Mouse (Mus musculus): Measurements from ENCODE around the gene Olfr692. TPM values are rescaled to one million over a fixed set of nuclear protein-coding genes. Genes with fewer than 3 reads are reported as not detected.
A peak's percentile ranks its signal among the peaks of the same experiment; 100 is the strongest.
"Not testable (repeated sequence)": the region's sequence is repeated elsewhere in the genome, so short reads cannot be mapped to it uniquely, and the experiment has no call there.

The Olfr692 gene
- polyA plus RNA-seq, 1 experiment = not detected

GRCm38 (mm10) chr7:105399058-105399934, 31.3 kb downstream of the Olfr692 start:
- H3K4me3 ChIP-seq (replicated peaks; ENCODE audit: extremely low read depth, low read depth, low read length) = peak overlapping the region; percentile 89
- 1% methylated on average over 25 of the region's 25 CpGs for WGBS
- H3K4me1 ChIP-seq (ENCODE audit: control insufficient read depth, insufficient read depth, low read length) = peaks cover 10% of the 10 kb centered on the region
- no peak for DNase-seq
- TF ChIP-seq CTCF (IDR thresholded peaks at IDR 0.05; ENCODE audit: insufficient read depth, low read length) = no peak
- no peak for TF ChIP-seq POLR2A (IDR thresholded peaks at IDR 0.05; ENCODE audit: borderline replicate concordance, extremely low read depth, low read depth, low read length)

GRCm38 (mm10) chr7:105399935-105400624, 32.0 kb downstream of the Olfr692 start, which contains the start of gene Fam160a2:
TSS of gene Fam160a2 (minus strand) at chr7:105400054.
- DNase-seq = peak; percentile 99
- under 1% methylated on average over 55 of the region's 55 CpGs for WGBS
- peak within 1 kb of the TSS; percentile 89 for H3K4me3 ChIP-seq (replicated peaks; ENCODE audit: extremely low read depth, low read depth, low read length)
- peaks cover 10% of the 10 kb centered on the region for H3K4me1 ChIP-seq (ENCODE audit: control insufficient read depth, insufficient read depth, low read length)
- TF ChIP-seq CTCF (IDR thresholded peaks at IDR 0.05; ENCODE audit: insufficient read depth, low read length) (no peak), POLR2A (IDR thresholded peaks at IDR 0.05; ENCODE audit: borderline replicate concordance, extremely low read depth, low read depth, low read length) (peak; percentile 84; the same call in 1 of the 2 replicates)

GRCm38 (mm10) chr7:105404268-105404667, 36.2 kb downstream of the Olfr692 start, which contains the start of gene Cnga4:
TSS of gene Cnga4 (plus strand) at chr7:105404568.
- 66% methylated on average over 5 of the region's 5 CpGs for WGBS
- TF ChIP-seq POLR2A (IDR thresholded peaks at IDR 0.05; ENCODE audit: borderline replicate concordance, extremely low read depth, low read depth, low read length) (no peak), CTCF (IDR thresholded peaks at IDR 0.05; ENCODE audit: insufficient read depth, low read length) (no peak)
- H3K4me1 ChIP-seq (ENCODE audit: control insufficient read depth, insufficient read depth, low read length) = peaks cover 2% of the 10 kb centered on the region; the same call in 1 of the 2 replicates
- H3K4me3 ChIP-seq (replicated peaks; ENCODE audit: extremely low read depth, low read depth, low read length) = no peak within 1 kb of the TSS
- no peak for DNase-seq

- 67% methylated on average over 1 of the region's 1 CpGs for WGBS
- TF ChIP-seq POLR2A (IDR thresholded peaks at IDR 0.05; ENCODE audit: borderline replicate concordance, extremely low read depth, low read depth, low read length) = no peak
- no peak for TF ChIP-seq CTCF (IDR thresholded peaks at IDR 0.05; ENCODE audit: insufficient read depth, low read length)
- no peak overlapping the region for H3K4me3 ChIP-seq (replicated peaks; ENCODE audit: extremely low read depth, low read depth, low read length)
- DNase-seq = no peak
- H3K4me1 ChIP-seq (ENCODE audit: control insufficient read depth, insufficient read depth, low read length) = no peaks in the 10 kb centered on the region
These were observed 38.3 kb downstream of the Olfr692 start for GRCm38 (mm10) chr7:105406322-105406721.

- TF ChIP-seq CTCF (IDR thresholded peaks at IDR 0.05; ENCODE audit: insufficient read depth, low read length) = peak; percentile 82
- WGBS = 50% methylated on average over 8 of the region's 8 CpGs
- H3K4me3 ChIP-seq (replicated peaks; ENCODE audit: extremely low read depth, low read depth, low read length); H3K4me1 ChIP-seq (ENCODE audit: control insufficient read depth, insufficient read depth, low read length): not testable (repeated sequence)
- peak; percentile 77 for DNase-seq
These were observed 44.0 kb downstream of the Olfr692 start for GRCm38 (mm10) chr7:105411874-105412632.

GRCm38 (mm10) chr7:105414385-105414784, 46.4 kb downstream of the Olfr692 start:
- no peak overlapping the region for H3K4me3 ChIP-seq (replicated peaks; ENCODE audit: extremely low read depth, low read depth, low read length)
- DNase-seq = no peak
- no peak for TF ChIP-seq POLR2A (IDR thresholded peaks at IDR 0.05; ENCODE audit: borderline replicate concordance, extremely low read depth, low read depth, low read length)
- no peak for TF ChIP-seq CTCF (IDR thresholded peaks at IDR 0.05; ENCODE audit: insufficient read depth, low read length)
- WGBS = 54% methylated on average over 6 of the region's 6 CpGs
- no peaks in the 10 kb centered on the region for H3K4me1 ChIP-seq (ENCODE audit: control insufficient read depth, insufficient read depth, low read length)

- TF ChIP-seq CTCF (IDR thresholded peaks at IDR 0.05; ENCODE audit: insufficient read depth, low read length) (no peak), POLR2A (IDR thresholded peaks at IDR 0.05; ENCODE audit: borderline replicate concordance, extremely low read depth, low read depth, low read length) (no peak)
- no peak for DNase-seq
- Histone ChIP-seq H3K4me1 (ENCODE audit: control insufficient read depth, insufficient read depth, low read length) (no peaks in the 10 kb centered on the region), H3K4me3 (replicated peaks; ENCODE audit: extremely low read depth, low read depth, low read length) (no peak overlapping the region)
- 93% methylated on average over 7 of the region's 7 CpGs for WGBS
These were observed 48.5 kb downstream of the Olfr692 start for GRCm38 (mm10) chr7:105416529-105416928.

- Histone ChIP-seq H3K4me1 (ENCODE audit: control insufficient read depth, insufficient read depth, low read length) (no peaks in the 10 kb centered on the region), H3K4me3 (replicated peaks; ENCODE audit: extremely low read depth, low read depth, low read length) (no peak overlapping the region)
- 79% methylated on average over 5 of the region's 5 CpGs for WGBS
- TF ChIP-seq CTCF (IDR thresholded peaks at IDR 0.05; ENCODE audit: insufficient read depth, low read length) = no peak
- TF ChIP-seq POLR2A (IDR thresholded peaks at IDR 0.05; ENCODE audit: borderline replicate concordance, extremely low read depth, low read depth, low read length) = no peak
- DNase-seq = no peak
These were observed 50.1 kb downstream of the Olfr692 start for GRCm38 (mm10) chr7:105418106-105418505.

Other genes with a start within 250 kb of the Olfr692 start
- gene Olfr683, start 221.2 kb upstream of the Olfr692 start, polyA plus RNA-seq (2012; rRNA removed) = not detected in 2 replicates
- not detected in 2 replicates for gene Olfr684, start 204.6 kb upstream of the Olfr692 start, polyA plus RNA-seq (2012; rRNA removed)
- gene Olfr685, start 182.2 kb upstream of the Olfr692 start, polyA plus RNA-seq (2012; rRNA removed) = not detected in 2 replicates
- not detected in 2 replicates for gene Olfr686, start 160.7 kb upstream of the Olfr692 start, polyA plus RNA-seq (2012; rRNA removed)
- not detected in 2 replicates for gene Olfr688, start 80.1 kb upstream of the Olfr692 start, polyA plus RNA-seq (2012; rRNA removed)
- not detected in 2 replicates for gene Olfr689, start 57.1 kb upstream of the Olfr692 start, polyA plus RNA-seq (2012; rRNA removed)
- gene Olfr690, start 34.1 kb upstream of the Olfr692 start, polyA plus RNA-seq (2012; rRNA removed) = not detected in 2 replicates
- gene Olfr691, start 26.0 kb upstream of the Olfr692 start, polyA plus RNA-seq (2012; rRNA removed) = not detected in 2 replicates
- gene Gm5901, start 6.8 kb downstream of the Olfr692 start, polyA plus RNA-seq (2012; rRNA removed) = not detected in 2 replicates
- 46.7 and 57.9 TPM in 2 replicates for gene Fam160a2, start 31.8 kb downstream of the Olfr692 start, polyA plus RNA-seq (2012; rRNA removed)
- 0.12 and 0.14 TPM in 2 replicates for gene Cnga4, start 36.3 kb downstream of the Olfr692 start, polyA plus RNA-seq (2012; rRNA removed)
- gene Cckbr, start 57.5 kb downstream of the Olfr692 start, polyA plus RNA-seq (2012; rRNA removed) = not detected in 2 replicates
- 52.5 and 76.9 TPM in 2 replicates for gene Cavin3, start 114.1 kb downstream of the Olfr692 start, polyA plus RNA-seq (2012; rRNA removed)
- gene Smpd1, start 186.1 kb downstream of the Olfr692 start, polyA plus RNA-seq (2012; rRNA removed) = 80.7 and 90.0 TPM in 2 replicates
- 185 and 193 TPM in 2 replicates for gene Apbb1, start 213.4 kb downstream of the Olfr692 start, polyA plus RNA-seq (2012; rRNA removed)
- gene Hpx, start 231.9 kb downstream of the Olfr692 start, polyA plus RNA-seq (2012; rRNA removed) = 2.6 and 3.8 TPM in 2 replicates